Mouse (Mus musculus) hindbrain, embryonic 11.5 days (tissue): ENCODE measurements around the gene Pkd1l2. TPM values are rescaled to one million over a fixed set of nuclear protein-coding genes. Genes with fewer than 3 reads are reported as not detected.

Experiments
- ATAC-seq: fragments of 200-750 bp; cut with Nextera tagmentation; 2 replicates; pipeline ENCODE4 v1.8.0; 2017; ENCODE audit warnings: mild to moderate bottlenecking, moderate TSS enrichment, moderate library complexity; ENCODE audit not compliant: low FRiP score
- DNase-seq: peaks from one replicate; pipeline ENCODE4 v3.0.0-alpha.2; 2015; ENCODE audit warnings: low spot score
- H3K27ac ChIP-seq: fragments of 300-500 bp; sonication (generic); 2 replicates; pipeline ENCODE4 v1.5.1; 2014; ENCODE audit warnings: mild to moderate bottlenecking, low read depth, low read length
- H3K27me3 ChIP-seq: fragments of 300-500 bp; sonication (generic); 2 replicates; pipeline ENCODE4 v1.6.1; 2014; ENCODE audit warnings: mild to moderate bottlenecking, low read length, moderate library complexity, mixed read lengths; ENCODE audit not compliant: control insufficient read depth, insufficient read depth
- H3K36me3 ChIP-seq: fragments of 300-500 bp; sonication (generic); 2 replicates; pipeline ENCODE4 v1.6.1; 2014; ENCODE audit warnings: mild to moderate bottlenecking, low read length, moderate library complexity, mixed read lengths; ENCODE audit not compliant: control insufficient read depth, insufficient read depth
- H3K4me1 ChIP-seq: fragments of 300-500 bp; sonication (generic); replicated peaks from 2 replicates; pipeline ENCODE4 v1.6.1; 2014; ENCODE audit warnings: low read length, mixed read lengths; ENCODE audit not compliant: control insufficient read depth, insufficient read depth
- H3K4me2 ChIP-seq: fragments of 300-500 bp; sonication (generic); replicated peaks from 2 replicates; pipeline ENCODE4 v1.6.1; 2014; ENCODE audit warnings: mild to moderate bottlenecking, low read depth, low read length
- H3K4me3 ChIP-seq: fragments of 300-500 bp; sonication (generic); 2 replicates; pipeline ENCODE4 v1.5.1; 2014; ENCODE audit warnings: low read depth, low read length
- H3K9ac ChIP-seq: fragments of 300-500 bp; sonication (generic); 2 replicates; pipeline ENCODE4 v1.6.1; 2014; ENCODE audit warnings: low read depth, low read length
- H3K9me3 ChIP-seq: fragments of 300-500 bp; sonication (generic); 2 replicates; pipeline ENCODE4 v1.6.1; 2016; ENCODE audit warnings: low read length; ENCODE audit not compliant: control insufficient read depth
- WGBS: fragments of 180-500 bp; shearing (Covaris S2); extraction: QIAGEN DNeasy Blood & Tissue Kit; methylation state at CpG from one replicate; pipeline ENCODE4 v1.1.7; 2014; 5-methylcytosine and 5-hydroxymethylcytosine counted together
- polyA plus RNA-seq: library from polyadenylated mRNA; unstranded; fragments of >200 nt; fragmentation: Nextera tagmentation; extraction: Ambion mirVana; gene quantifications from 2 replicates; pipeline ENCODE4 v1.2.1, GENCODE M21; 2014

Pkd1l2 gene
- not detected in 2 replicates for polyA plus RNA-seq

GRCm38 (mm10) chr8:117082399-117082872 is at the start of gene Pkd1l2:
Gene Pkd1l2 (minus strand): TSS chr8:117082449.
- no peak within 1 kb of the TSS for H3K9ac ChIP-seq

DNA sequence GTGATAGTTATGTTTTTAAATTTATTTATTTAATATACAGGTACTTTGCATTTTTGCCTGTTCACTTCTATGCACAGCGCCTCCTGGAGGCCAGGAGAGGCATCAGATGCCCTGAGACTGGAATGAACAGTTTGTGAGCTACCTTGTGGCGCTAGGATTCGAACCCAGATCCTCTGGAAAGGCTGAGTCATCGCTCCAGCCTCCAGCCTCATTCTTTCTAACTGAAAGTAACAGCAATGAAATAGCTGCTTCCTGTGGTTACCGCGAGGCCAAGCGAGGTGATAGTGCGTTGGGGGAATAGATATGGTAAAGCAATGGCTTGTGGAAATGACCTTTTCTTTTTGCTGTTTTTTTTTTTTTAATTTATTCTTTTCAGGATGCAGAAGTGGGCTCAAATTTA is 44.8 kb upstream of the Pkd1l2 start:
- Histone ChIP-seq H3K27me3 (no peaks in the 10 kb centered on the region), H3K4me1 (no peaks in the 10 kb centered on the region), H3K27ac (no peak overlapping the region), H3K9ac (no peak overlapping the region), H3K36me3 (no peaks in the 10 kb centered on the region), H3K9me3 (no peaks in the 10 kb centered on the region), H3K4me3 (no peak overlapping the region), H3K4me2 (no peak overlapping the region)
- DNase-seq (no peak), ATAC-seq (no peak)
- WGBS, result 85% methylated on average over 8 of the region's 8 CpGs

More at GRCm38 (mm10) chr8:117082399-117082872, at the start of gene Pkd1l2:
- DNase-seq, result no peak
- 88% methylated on average over 8 of the region's 8 CpGs for WGBS
- Histone ChIP-seq H3K27ac (no peak within 1 kb of the TSS), H3K4me2 (no peak within 1 kb of the TSS), H3K27me3 (no peaks in the 10 kb centered on the region), H3K36me3 (no peaks in the 10 kb centered on the region), H3K4me1 (no peaks in the 10 kb centered on the region), H3K4me3 (no peak within 1 kb of the TSS), H3K9me3 (no peaks in the 10 kb centered on the region)
- ATAC-seq, result no peak

GRCm38 (mm10) chr8:117126411-117126810 is 44.2 kb upstream of the Pkd1l2 start:
- ATAC-seq, result no peak
- Histone ChIP-seq H3K9me3 (no peaks in the 10 kb centered on the region), H3K27me3 (no peaks in the 10 kb centered on the region), H3K4me3 (no peak overlapping the region), H3K27ac (no peak overlapping the region), H3K9ac (no peak overlapping the region), H3K4me2 (no peak overlapping the region), H3K4me1 (no peaks in the 10 kb centered on the region), H3K36me3 (no peaks in the 10 kb centered on the region)
- WGBS, result 91% methylated on average over 3 of the region's 3 CpGs
- DNase-seq, result no peak

GRCm38 (mm10) chr8:117125854-117126253 is 43.6 kb upstream of the Pkd1l2 start:
- Histone ChIP-seq H3K4me3 (no peak overlapping the region), H3K4me1 (no peaks in the 10 kb centered on the region), H3K36me3 (no peaks in the 10 kb centered on the region), H3K4me2 (no peak overlapping the region), H3K9me3 (no peaks in the 10 kb centered on the region), H3K9ac (no peak overlapping the region), H3K27me3 (no peaks in the 10 kb centered on the region), H3K27ac (no peak overlapping the region)
- WGBS, result 91% methylated on average over 3 of the region's 3 CpGs
- no peak for ATAC-seq
- DNase-seq, result no peak

- H3K36me3 ChIP-seq, result no peaks in the 10 kb centered on the region
- H3K27ac ChIP-seq, result no peak overlapping the region
- no peaks in the 10 kb centered on the region for H3K27me3 ChIP-seq
- H3K9ac ChIP-seq, result no peak overlapping the region
- ATAC-seq (no peak), DNase-seq (no peak)
- WGBS, result 77% methylated on average over 13 of the region's 13 CpGs
- no peak overlapping the region for H3K4me2 ChIP-seq
- no peaks in the 10 kb centered on the region for H3K4me1 ChIP-seq
- H3K4me3 ChIP-seq, result no peak overlapping the region
- H3K9me3 ChIP-seq, result no peaks in the 10 kb centered on the region
These were observed 41.8 kb upstream of the Pkd1l2 start for GRCm38 (mm10) chr8:117123850-117124633.

DNA sequence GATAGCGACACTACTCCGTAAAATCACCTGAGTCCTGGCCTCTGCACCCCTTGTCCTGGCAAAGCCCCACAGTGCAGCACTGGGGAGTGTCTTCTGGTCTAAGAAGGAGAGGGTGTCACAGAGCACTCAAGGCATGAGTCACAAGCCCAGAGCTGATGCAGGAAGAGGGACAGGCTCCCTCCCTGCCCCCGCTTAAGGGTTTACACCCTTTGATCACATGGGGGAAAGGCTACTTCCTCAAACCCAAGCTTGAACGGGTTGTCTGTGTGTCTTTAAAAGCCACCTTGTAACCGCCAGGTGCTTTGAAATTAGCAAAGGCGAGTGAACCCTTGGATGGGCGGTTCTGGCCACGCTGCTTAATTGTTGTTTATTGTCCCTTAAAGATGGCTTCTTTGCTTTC is 39.0 kb upstream of the Pkd1l2 start:
- Histone ChIP-seq H3K27me3 (no peaks in the 10 kb centered on the region), H3K27ac (no peak overlapping the region), H3K36me3 (no peaks in the 10 kb centered on the region), H3K4me3 (no peak overlapping the region), H3K9me3 (no peaks in the 10 kb centered on the region), H3K4me2 (no peak overlapping the region), H3K9ac (no peak overlapping the region), H3K4me1 (no peaks in the 10 kb centered on the region)
- ATAC-seq (no peak), DNase-seq (no peak)
- 64% methylated on average over 8 of the region's 8 CpGs for WGBS

DNA sequence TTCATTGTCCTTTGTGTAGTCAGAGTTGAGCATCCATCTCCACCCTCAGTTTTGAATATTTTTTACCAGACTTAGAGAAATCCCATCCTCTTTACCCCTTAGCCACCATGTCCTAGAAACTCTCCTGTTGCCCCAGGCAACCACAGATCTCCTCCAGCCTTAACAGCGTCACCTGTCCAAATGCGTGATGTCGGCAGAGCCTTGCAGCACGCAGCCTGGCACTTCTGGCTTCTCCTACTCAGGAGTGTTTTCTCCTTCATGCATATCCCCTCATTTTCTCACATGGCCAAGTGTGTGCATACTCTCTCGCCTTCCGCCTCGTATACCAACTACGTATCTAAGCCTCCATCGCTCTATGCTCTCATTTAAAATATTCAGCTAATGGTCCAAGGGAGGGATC is 36.2 kb upstream of the Pkd1l2 start:
- H3K27me3 ChIP-seq, result no peaks in the 10 kb centered on the region
- WGBS, result 91% methylated on average over 9 of the region's 9 CpGs
- H3K4me1 ChIP-seq, result no peaks in the 10 kb centered on the region; the same call in 1 of the 2 replicates
- ATAC-seq (no peak), DNase-seq (no peak)
- H3K9ac ChIP-seq, result no peak overlapping the region
- H3K4me2 ChIP-seq, result no peak overlapping the region
- H3K9me3 ChIP-seq, result no peaks in the 10 kb centered on the region
- H3K4me3 ChIP-seq, result no peak overlapping the region
- no peak overlapping the region for H3K27ac ChIP-seq
- no peaks in the 10 kb centered on the region for H3K36me3 ChIP-seq

DNA sequence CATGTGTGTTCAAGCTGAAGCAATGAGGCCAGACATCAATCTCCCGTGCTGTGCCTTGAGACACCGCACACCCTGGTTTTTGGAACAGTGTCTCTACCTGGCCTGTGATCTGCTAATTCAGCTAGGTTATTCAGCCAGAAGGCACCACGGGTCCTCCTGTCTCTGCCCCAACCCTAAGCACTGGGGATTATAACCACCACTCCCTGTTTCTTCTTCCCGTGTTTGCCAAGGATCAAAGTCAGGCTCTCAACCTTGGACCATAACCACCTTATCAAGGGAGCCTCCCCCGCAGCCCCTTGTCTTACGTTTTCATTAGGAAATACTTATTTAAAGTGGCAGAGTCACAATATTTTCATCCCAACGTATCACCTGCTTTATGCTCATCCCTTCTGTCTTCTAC is 34.3 kb upstream of the Pkd1l2 start:
- DNase-seq (no peak), ATAC-seq (no peak)
- H3K4me2 ChIP-seq, result no peak overlapping the region
- H3K27me3 ChIP-seq, result no peaks in the 10 kb centered on the region
- no peaks in the 10 kb centered on the region for H3K9me3 ChIP-seq
- H3K9ac ChIP-seq, result no peak overlapping the region
- no peak overlapping the region for H3K27ac ChIP-seq
- no peak overlapping the region for H3K4me3 ChIP-seq
- no peaks in the 10 kb centered on the region; the same call in 1 of the 2 replicates for H3K4me1 ChIP-seq
- H3K36me3 ChIP-seq, result no peaks in the 10 kb centered on the region
- 75% methylated on average over 7 of the region's 7 CpGs for WGBS
